Mouse (Mus musculus) cerebellum, adult 2 months (tissue): ENCODE data around the gene Yipf3.

Source experiments
- CTCF ChIP-seq: fragments of 200-500 bp; IDR thresholded peaks from 2 replicates; pipeline ENCODE4 v1.5.1; 2011; ENCODE audit warnings: low read depth, mild to moderate bottlenecking, control low read depth, low read length, moderate library complexity, borderline replicate concordance; ENCODE audit not compliant: insufficient read depth
- POLR2A ChIP-seq: fragments of 200-500 bp; IDR thresholded peaks from 2 replicates; pipeline ENCODE4 v1.6.1; 2011; ENCODE audit warnings: low read length, control low read depth, borderline replicate concordance; ENCODE audit not compliant: insufficient read depth

DNA sequence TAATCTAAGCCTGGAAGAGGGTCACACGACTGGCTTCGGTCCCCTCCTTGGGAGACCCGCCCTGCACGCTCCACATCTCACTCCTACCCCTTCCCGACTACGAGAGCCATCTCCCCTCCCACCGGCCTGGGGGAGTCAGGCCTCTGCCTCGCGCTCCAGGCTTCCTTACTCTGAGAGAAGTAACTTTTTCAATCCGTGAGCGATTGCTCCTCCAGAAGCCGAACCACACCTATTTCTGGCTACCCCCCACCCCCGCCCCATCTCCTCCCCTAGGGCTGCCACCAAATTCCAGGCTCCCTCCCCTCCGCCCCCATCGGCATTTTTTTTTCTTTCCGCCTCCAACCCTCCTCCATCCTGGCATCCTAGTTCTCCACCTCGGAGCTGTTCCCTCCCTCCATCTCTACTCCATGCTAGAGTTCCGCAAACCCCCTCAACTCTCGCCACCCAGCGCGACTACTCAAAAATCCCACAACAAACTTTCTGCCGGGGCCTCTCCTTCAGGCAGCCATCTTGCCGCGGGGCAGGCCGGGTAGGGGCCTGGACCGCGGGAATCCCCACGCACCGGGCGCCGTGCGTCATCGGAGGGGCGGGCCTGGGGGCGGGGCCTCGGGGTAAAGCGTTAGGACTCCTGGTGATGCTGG is 34.7 kb downstream of the Yipf3 start, which contains the start of gene Tjap1:
- TF ChIP-seq CTCF (no peak), POLR2A (peak; percentile 55; the same call in 1 of the 2 replicates)
